Mouse (Mus musculus) ovary, adult 18-20 months (tissue): Measurements from ENCODE around the gene Trim37.
"Not testable (repeated sequence)": the region's sequence is repeated elsewhere in the genome, so short reads cannot be mapped to it uniquely, and the experiment has no call there.

Source experiments
- DNase-seq: peaks from one replicate; pipeline ENCODE4 v3.0.0; 2022; ENCODE audit warnings: low spot score, mixed read lengths

The Trim37 gene

DNA sequence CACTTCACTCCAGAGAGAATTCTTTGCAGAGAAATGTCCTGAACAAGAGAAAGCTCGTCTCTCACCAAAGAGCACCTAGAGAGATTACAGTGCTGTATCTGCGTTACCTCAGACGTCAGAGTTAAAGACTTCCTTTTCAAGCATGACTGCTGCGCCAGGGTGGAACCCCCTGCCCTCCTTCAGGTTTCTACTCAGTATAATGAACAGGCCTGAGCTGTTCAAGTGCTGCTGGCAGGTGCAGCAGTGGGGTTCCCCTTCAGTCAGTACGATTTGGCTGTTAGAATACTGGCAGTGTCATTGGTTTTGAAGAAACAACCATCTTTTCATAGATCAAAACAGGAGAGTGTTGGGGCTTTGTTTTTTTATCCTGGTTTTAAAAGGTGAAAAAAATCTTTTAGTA is 100.2 kb downstream of the Trim37 start:
- no peak for DNase-seq

DNA sequence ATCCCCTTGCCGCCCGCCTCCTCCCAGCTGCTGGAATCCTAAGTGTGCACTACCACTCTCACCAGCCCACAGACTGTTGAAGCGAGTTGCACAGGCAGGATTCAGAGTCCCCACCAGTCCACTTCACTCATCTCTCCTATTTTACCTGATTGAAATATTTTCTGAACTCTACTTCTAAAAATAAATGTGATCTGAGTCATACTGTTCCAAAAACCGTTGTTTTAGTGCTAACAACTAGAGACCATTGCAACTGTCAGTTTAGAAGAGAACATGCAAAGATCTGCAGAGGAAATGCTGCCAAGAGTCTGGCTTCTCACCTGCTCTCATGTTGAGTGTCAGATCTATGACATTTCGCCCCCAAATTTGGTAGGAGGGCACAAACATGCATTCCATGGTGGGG is 106.5 kb downstream of the Trim37 start:
- no peak for DNase-seq

DNA sequence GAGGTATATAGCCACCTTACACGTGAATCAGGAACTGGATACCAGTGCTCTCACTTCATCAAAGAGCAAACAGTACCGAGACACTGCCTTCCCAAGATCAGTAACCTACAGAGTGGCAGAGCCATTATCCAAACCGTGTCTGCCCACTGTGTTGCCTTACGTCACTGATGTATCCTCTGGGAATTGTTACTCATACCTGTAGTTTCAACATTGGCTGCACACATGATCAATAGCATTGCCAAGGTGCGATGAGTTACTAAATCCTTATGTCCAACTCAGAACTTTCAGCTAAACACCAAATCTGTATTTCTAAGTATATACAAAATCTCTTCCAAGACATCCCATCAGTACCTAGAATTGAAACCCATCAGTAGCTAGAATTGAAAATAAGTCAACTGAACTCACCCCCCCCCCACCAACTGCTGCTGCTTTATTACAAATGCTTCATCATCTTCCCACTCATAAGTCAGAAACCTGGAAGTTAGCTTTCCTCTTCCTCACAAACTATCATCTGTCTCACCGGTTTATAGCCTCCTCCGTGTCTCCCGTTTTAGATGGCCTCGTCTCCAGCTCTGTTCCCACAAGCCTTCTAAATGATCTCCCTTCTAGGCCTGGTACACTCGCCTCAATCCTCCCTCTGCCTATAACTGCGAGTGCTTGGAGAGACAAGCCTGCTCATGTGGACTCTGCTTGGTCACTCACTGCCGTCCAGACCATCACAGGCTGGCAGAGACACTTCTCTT is 108.0 kb downstream of the Trim37 start:
- DNase-seq = no peak

DNA sequence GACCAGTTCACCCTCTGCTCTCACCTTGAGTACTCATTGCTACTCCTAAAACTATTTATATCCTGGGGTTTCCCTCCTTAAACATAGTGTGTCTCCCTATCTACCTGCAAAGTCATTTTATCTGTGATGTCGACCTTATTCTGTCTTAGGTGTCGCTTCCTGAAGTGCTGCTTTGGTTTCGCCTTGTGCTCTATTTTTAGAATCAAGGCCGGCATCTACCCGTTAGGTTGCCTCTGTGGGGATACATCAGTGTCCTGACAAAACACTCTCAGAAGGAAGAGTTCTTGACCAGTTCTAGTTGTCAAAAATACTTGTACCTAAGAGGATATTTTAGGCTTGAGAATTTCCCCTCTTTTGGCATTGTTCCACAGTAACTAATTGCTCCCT is 108.6 kb downstream of the Trim37 start:
- no peak for DNase-seq

DNA sequence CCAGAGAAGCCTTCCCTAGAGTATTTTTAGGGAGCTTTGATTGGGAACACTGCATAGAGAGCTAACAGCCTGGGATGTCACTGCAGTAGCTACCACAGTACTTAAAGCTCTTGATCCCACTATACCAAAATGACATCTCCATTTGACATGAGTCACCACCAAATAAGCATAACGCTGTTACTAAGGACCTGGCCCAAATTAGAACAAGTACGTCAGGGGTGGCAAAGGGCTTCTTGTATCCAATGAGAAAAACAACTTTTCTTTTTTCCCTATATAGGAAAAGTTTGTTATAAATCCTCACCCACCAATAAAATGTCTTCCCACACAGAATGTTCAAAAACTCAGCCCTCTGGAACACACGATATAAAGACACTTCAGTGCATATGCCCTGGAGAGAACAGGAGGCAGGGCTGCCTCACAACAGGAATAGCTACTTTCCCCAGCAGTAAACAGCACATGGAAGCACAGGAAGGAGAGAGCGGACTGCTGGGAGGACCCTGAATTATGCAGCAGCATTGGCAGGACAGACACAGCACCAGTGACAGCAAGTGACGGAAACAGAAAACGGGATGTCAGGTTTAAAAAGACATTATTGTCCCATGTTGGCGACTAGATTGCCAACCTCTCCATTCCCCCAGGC is 112.1 kb downstream of the Trim37 start:
- DNase-seq = no peak

- DNase-seq = no peak
Measured at GRCm38 (mm10) chr11:87240141-87240832, 113.4 kb downstream of the Trim37 start.

GRCm38 (mm10) chr11:87240833-87241215 is 113.9 kb downstream of the Trim37 start:
- DNase-seq = no peak

DNA sequence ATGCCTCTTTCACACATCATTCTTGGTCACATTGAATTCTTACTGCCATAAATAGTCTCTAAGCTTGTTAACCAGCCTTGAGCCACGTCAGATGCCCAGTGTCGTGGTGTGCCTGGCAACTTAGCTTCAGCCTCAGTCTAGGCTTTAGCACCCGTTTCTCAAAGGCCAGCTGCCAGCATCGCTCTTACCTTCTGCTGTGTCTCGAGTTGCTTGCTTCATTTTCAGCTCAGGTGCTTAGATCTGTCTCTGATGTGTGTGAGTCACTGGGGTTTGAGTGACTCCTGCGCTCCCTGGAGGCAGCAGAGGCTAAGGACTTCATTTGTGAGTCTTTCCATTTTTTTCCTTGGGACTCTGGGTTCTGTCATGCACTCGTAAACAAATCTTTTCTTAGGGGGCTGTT is 114.4 kb downstream of the Trim37 start:
- DNase-seq = no peak

GRCm38 (mm10) chr11:87245171-87245840 is 118.4 kb downstream of the Trim37 start:
- DNase-seq = no peak

DNA sequence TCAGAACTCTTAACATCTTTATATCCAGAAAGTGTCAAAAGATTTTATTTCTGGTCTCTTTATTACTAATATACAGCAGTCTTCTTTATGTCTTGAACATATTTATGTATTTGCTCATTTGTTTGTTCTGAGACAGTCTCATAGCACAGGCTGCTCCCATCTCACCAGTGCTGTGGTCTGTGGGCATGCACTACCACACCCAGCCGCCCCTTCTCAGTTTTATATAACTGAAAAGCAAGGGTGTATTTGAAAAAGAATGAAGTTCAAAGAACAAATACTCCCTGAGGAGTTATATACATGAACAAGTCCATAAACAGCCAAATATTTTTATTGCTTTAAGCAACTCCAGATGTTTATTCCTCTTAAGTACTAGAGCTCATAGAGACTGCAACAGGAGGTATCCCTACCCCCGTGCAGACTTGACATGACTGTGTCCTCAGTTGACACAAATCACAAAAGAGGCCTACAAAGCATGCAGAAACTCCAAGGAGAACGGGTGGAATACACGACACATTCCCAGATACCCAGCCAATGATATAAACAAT is 119.3 kb downstream of the Trim37 start:
- no peak for DNase-seq

DNA sequence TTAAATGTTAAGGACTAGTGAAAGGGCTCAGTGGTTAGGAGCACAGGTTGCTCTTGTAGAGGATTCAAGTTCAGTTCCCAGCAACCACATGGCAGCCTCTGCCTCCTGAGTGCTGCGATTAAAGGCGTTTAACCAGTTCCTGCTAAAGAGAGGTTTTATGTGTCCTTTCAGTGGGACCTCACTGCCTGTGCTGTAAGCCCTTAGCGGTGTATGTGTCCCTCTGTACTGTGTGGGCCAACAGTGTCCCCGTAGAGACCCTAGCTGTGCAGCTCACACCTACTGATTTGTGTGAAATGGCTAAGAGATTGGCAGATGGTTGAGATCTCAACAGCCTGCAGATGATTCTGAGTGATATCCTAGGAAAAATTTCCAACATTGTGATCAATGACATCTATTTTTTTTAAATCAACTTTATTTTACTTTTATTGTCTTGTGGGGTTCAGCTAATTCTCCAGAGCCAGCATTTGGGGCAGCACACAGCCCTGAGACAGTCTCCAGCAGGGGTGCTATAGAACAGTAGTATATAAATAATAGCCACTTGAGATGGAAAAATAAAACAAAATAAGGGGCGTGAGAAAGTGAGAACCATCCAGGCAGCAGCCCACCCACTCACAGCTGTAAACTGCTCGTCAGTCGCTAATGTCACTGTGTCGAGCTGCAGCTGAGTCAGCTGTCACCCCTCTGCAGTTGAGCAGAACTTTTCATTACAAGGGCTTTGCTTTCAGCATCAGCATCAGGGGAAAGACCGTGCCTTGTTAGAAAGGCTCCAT is 120.0 kb downstream of the Trim37 start:
- DNase-seq = no peak

- no peak for DNase-seq
Measured at GRCm38 (mm10) chr11:87247494-87247866, 120.6 kb downstream of the Trim37 start.

DNA sequence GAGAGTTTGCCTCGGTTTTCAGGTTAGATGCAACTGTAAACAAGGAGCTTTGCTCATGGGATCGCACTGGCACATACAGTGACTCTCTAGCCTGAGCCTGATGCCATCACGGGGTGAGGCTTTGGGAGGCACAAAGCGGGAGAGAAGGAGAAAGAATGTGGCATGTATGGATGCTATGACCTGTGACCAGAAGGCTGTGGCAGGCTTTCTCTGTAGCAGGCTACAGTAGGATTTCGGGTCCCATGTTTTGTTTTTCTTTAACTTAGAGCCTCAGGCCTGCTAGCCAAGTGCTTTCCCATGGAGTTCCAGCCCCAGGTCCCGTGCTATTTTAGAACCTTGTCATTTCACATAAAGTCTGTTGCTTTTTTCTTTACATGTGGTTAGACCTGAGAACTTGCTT is 123.3 kb downstream of the Trim37 start:
- no peak for DNase-seq

- no peak for DNase-seq
Measured at GRCm38 (mm10) chr11:87253294-87253693, 126.4 kb downstream of the Trim37 start.

DNA sequence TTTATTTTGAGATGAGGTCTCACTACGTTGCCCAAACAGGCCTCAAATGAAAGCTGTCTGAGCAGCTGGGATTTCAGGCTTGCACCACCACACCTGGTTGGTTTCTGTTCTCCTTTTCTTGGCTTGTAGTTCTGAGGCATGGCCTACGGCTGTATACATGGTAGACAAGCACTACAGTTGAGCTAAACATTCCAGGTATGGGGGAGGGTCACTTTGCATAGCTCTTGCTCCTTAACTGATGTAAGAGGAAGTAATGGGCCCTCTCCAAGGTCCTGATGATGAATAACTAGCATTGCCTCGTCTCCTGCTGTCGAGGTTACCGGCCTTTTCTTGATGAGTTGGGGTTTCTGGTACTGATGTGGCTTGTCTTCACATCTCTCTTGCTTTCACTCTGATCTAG is 127.3 kb downstream of the Trim37 start:
- no peak for DNase-seq

- no peak for DNase-seq
Measured at GRCm38 (mm10) chr11:87257282-87257681, 130.4 kb downstream of the Trim37 start.

DNA sequence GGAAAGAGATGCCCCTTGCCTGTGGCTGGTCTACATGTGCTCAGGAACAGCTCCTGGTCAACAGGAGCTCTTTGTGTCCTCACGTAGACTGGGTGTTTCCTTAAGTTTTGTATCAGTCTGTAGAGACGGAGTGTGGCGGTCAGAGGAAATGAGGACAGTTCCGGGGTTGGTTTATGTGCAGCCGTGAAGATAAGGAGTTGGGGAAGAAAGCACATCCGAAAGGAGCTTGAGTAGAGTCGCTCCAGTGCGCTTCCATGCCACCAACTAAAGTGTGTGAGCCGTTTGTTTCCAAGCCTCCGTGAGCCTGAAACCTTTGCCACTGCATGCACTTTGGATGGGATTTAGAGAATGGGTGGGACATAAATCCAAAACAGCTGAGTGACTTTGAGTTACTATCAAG is 132.9 kb downstream of the Trim37 start:
- DNase-seq = no peak

DNA sequence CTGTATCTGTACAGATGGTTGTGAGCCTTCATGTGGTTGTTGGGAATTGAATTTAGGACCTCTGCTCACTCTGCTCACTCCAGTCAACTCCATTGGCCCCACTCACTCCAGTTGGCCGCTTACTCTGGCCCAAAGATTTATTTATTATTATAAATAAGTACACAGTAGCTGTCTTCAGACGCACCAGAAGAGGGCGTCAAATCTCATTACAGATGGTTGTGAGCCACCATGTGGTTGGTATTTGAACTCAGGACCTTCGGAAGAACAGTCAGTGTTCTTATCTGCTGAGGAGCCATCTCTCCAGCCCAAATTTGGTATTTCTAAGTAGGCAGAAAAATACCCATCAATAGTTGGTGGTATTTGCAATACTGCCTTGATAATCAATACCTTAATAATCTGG is 134.8 kb downstream of the Trim37 start:
- DNase-seq = not testable (repeated sequence)

GRCm38 (mm10) chr11:87263946-87264345 is 137.1 kb downstream of the Trim37 start:
- no peak for DNase-seq

GRCm38 (mm10) chr11:87266246-87266645 is 139.4 kb downstream of the Trim37 start:
- no peak for DNase-seq

DNA sequence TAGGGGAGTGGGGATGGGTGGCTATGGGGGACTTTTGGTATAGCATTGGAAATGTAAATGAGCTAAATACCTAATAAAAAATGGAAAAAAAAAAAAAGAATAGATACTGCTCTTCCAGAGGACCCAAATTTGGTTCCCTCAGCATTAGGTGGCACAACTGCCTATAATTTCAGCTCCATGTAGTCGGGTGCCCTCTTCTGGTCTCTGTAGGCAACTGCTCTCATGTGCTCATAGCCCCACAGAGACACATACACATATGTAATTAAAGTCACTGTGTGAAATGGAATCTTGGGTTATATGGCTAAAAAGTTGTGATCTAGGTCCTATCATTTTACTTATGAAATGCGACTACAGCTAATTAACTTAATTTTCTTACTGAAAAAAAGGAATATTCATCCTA is 141.9 kb downstream of the Trim37 start:
- no peak for DNase-seq
